Mouse (Mus musculus) colon, adult 2 months (tissue): ENCODE results near the gene Dip2b. TPM values are rescaled to one million over a fixed set of nuclear protein-coding genes. Genes with fewer than 3 reads are reported as not detected.

Source experiments
- polyA plus RNA-seq: library from polyadenylated mRNA; depleted of rRNA; stranded (reverse); fragments of >200 nt; gene quantifications from 2 replicates; pipeline ENCODE4 v1.2.3, GENCODE M21; 2012; rRNA removed

Dip2b gene
- 7.8 and 8.2 TPM in 2 replicates for polyA plus RNA-seq

DNA sequence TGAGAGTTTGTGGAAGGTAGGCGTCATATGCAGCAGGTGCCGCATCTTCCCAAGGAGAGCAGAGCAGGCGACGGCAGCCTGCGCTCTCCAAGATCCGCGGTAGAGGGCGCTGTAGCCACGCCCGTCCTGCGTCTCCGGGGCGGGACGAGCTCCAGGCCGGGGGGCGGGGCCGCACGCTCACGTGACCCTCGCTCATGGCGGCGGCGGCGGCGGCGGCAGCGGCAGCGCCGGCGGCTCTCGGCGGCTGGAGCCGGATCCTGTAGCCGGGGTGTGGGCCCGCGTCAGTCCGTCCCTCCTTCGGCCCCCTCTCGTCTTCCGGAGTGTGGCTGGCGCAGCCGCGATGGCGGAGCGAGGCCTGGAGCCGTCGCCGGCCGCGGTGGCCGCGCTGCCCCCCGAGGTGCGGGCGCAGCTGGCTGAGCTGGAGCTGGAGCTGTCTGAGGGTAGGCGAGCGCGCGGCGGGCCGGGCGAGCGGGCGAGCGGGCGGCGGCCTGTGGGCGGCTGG is at the start of gene Dip2b:
TSS of gene Dip2b (plus strand) at position 195 of the 502 bp plus-strand sequence.

DNA sequence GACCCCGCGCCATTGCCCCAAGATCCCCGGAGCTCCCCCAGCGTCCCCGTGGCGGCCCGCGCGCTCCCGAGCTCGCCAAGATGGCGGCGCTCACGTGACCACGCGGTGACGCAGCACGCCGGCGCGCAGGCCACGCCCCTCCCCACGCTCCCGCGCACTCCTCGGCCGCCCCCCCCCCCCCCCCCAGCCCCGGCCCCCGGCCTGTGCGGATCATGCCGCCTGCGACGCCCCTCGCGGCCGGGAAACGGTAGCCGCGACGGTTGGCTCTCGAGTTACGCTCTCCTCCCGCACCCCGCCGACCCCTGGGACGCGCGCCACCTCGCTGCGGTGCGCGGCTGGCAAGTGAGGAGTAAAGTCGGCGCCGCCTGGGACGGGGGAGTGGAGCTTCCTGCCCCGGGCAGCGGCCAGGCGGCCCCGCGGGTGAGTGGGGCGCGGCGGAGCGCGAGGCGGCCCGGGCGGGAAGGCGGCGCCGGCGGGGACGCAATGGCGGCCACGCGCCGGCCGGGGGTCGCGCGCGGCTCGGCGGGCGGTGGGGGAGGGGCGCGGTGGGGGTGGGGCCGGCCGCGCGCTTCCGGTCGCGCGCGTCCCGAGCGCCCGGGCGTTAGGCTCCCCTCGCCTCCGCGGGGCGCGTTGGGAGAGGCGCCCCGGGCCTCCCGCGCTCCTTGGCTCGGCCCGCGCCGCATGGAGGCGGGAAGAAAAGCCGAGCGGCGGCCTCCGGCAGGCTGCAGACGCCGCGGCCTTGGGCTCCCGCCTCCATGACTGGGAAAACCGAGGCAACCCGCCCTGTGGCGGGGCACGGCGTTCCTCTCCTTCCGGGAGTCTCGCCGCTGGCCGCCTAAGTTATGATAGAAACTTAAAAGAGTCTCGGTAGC is 189.4 kb downstream of the Dip2b start, which contains the start of gene Atf1:
TSS of gene Atf1 (plus strand) at position 157 of the 872 bp plus-strand sequence.

Other genes starting within 250 kb of the Dip2b start
- gene Lima1, start 163.2 kb upstream of the Dip2b start, polyA plus RNA-seq, result 55.7 and 67.8 TPM in 2 replicates
- gene Fam186a, start 71.6 kb upstream of the Dip2b start, polyA plus RNA-seq, result not detected in 2 replicates
- gene Larp4, start 68.6 kb upstream of the Dip2b start, polyA plus RNA-seq, result 46.6 and 46.9 TPM in 2 replicates
- gene Atf1, start 189.2 kb downstream of the Dip2b start, polyA plus RNA-seq, result 33.6 and 37.1 TPM in 2 replicates
- gene Tmprss12, start 242.2 kb downstream of the Dip2b start, polyA plus RNA-seq, result 0.21 and 0.23 TPM in 2 replicates